Mouse (Mus musculus): Measurements from ENCODE around the gene Fads6.

Fads6 gene

DNA sequence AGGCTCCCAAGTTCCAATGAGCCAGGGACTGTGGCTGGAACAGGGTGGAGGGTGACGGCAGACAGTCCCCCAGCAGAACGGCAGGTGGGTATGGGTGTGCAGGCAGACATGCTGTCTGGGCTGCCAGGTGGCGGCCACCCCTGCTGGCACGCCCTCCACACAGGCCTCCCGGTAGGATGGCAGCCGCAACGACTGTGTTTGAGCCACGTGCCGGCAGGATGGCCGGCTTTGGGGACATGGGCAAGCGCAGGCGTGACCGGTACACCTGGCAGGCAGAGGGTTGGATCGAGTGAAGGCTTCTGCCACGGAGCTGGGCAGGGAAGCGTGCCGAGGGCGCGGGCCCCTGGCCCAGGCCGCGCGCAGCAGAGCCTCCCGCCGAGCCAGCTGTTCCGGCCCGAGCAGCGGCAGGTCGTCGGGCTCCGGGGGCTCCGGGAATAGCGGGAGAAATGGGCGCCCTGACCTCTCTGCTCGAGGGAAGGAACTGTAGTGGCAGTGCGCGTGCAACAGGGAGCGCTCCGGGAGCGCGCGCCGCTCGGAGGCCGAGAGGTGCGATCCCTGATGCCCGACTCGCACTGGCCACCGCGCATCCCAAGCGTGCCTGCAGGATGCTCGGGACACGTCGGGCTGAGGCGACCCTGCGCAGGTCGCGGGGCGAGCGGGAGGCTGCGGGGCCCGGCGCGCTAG is 47.6 kb downstream of the Fads6 start:
- DNase-seq: no peak

DNA sequence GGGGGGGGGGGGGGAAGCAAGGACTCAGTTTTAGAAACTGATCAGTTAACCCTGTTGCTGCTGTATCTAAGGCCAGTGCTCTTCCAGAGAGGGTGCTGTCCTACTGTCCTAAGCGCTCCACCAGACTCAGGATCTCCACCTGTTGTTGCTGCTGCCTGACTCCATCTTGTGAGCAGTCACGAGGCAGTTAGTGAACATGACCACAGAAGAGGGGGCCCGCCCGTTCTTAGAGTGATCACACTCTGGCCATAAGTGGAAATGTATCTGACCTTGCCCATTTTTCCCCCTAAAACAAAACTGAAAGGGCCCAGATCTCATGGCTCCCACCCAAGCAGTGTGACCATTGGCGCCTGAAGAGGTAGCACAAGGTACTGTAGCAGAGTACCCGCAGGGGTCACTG is 49.5 kb downstream of the Fads6 start:
- no peak for DNase-seq

GRCm38 (mm10) chr11:115247240-115247639 is 50.2 kb downstream of the Fads6 start:
- DNase-seq: no peak

GRCm38 (mm10) chr11:115246386-115246785 is 51.1 kb downstream of the Fads6 start:
- no peak for DNase-seq

- peak; percentile 54 for DNase-seq
Measured at GRCm38 (mm10) chr11:115244840-115245239, 52.6 kb downstream of the Fads6 start.

DNA sequence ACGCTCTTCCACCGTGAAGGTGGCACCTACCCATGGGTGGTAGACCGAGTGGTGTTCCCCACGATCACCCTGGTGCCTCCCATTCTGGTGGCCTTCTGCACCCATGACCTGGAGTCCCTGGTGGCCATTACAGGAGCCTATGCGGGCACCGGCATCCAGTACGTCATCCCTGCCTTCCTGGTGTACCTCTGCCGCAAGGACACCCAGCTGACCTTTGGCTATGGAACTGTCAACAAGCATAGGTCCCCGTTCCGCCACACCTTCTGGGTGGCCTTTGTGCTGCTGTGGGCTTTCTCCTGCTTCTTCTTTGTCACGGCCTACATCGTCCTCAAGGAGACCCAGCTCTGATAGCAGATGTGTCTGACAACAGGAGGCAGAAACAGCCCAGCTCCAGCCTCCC is 53.7 kb downstream of the Fads6 start:
- no peak for DNase-seq

DNA sequence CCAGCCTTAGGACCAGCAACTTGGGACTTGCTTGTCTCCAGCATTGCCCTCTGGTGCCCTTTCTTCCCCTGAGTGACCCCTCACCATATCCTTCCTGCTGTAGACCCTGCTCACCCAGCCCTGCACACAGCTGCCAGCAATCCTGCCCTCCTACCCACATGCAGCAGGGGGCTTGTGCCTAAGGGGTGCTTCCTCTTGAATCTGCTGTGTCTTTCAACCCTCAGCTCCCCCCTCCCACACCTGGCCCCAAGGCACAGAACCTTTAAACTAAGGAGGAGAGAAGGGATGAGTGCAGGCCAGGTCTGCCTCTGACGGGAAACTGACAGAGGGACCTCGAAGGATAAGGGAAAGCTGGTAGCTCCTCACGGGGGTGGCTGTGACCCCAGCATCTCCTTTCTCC is 54.7 kb downstream of the Fads6 start:
- no peak for DNase-seq

GRCm38 (mm10) chr11:115241402-115241801 is 56.1 kb downstream of the Fads6 start:
- no peak for DNase-seq

DNA sequence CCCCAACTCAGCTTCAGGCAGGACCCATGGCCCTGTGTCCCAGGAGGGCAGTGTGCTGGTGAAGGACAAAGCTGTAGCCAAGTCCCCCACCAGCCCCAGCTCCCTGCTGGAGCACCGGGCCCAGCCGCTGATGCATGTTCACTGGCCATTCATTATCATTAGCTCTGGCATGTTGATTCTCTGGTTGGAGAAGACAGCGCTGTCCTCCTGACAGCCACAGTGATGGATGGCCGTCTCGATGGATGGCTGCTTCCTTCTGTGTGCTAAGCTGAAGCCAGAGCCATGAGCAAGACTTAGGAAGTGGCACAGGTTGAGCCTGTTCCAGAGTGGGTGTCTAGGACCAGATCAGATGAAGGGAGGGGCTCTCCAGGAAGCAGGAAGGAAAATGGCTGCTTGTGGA is 60.9 kb downstream of the Fads6 start:
- DNase-seq: no peak

DNA sequence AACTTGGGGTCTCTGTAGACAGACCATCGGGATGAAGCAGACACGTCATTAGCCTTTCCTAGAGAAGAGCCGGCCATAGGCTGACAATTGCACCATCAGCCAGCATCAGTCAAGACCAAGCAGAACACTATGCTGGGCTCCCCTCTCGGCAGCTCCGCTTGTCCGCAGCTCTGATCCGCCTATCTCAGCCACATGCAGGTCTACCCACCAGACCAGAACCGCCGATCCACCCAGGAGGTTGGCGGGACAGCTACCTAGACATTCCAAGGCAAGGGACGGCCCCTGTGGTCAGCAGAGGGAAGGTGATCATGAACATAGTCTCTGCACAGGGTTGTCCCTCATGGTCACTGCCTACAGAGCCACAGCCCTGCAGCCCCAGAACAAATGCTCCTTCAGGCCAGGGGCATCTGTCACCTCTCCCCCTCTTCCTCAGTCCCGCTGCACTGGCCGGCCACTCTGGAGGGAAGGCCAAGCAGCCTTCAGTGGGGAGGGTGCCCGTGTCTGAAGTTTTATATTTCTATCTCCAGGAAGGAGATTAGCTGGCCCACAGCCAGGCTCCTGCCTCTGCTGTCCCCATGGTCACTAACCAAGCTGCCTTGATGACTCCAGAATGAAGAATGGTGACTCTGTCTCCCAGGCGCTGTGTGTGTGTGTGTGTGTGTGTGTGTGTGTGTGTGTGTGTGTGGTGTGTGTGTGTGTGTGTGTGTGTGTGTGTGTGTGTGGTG is 63.0 kb downstream of the Fads6 start:
- DNase-seq: no peak

DNA sequence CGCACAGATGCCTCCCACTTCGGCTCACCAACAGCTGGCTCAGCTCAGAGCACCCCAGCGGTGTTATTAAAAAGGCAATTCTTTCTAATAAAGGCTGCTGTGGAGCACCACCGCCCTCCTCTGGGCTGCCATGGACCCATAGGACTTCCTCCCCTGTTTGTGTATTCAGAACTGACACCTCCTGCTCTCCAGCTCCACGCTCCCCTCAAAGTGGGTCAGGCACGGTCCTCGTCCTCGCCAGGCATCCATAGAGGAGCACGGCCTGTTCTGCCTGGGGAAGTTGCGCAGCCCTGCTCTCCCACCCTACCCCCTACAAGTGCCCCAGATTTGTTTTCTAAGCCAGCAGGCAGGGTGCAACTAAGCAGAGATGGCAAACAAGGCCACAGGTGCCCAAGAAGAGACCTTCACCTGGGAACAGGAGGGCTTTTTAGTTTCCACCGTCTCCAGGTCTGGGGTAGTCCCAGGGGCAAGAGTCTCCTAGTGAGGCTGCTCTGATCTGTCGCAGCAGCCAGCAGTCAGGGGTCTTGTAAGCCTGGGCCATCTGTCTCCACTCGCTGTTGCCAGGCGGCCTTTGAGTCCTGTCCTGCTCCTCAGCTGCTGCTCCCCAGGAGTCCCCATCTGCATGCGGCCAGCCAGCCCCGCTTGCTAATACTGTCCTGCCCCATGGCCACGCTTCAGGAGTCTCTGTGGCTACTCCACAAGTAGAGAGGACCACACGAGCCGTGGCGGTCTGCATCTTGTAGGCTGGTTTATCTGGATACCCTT is 63.8 kb downstream of the Fads6 start:
- DNase-seq: no peak

DNA sequence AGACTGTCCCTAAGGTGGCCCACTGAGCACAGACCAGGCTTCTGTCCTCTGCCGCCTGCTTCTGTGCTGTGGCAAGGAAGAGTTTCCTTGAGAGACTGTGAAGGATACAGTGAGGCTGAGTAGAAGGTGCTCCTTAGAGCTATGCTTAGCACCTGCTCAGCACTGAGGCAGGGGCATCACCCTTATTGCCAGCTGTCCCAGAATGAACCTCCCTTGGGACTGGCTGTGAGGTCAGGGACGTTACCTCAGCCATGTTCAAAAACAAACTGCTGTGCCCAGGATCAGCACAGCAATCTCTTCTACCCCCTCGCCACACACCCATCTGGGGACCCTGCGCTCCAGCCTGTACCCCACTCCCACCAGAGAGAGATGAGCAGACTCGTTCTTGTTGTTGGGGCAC is 64.6 kb downstream of the Fads6 start:
- no peak for DNase-seq

DNA sequence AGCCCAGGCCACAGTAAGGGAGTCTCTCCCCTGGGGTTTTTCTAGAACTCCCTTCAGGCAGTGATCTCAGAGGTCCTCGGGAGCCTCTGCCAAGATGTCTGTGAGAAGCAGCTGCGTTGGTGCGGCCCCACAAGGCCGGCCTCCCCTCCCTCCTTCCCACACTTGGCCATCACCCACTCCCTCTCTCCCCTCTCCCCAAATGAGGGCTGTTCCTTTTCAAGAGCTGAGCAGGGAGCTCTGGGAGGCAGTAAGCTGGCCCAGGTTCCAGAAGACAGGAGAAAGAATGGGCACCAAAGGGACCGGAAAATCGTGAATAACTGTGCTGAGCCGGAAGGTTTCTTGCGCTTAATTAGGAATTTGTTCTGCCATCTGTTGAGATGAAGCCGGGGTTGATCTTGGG is 65.5 kb downstream of the Fads6 start:
- DNase-seq: no peak

- no peak for DNase-seq
Measured at GRCm38 (mm10) chr11:115231168-115231915, 66.1 kb downstream of the Fads6 start.
